Mouse (Mus musculus) heart, postnatal 25 days (tissue): ENCODE measurements around the gene Thy1. TPM values are rescaled to one million over a fixed set of nuclear protein-coding genes. Genes with fewer than 3 reads are reported as not detected.

ENCODE experiments used
- DNase-seq: peaks from one replicate; pipeline ENCODE4 v3.0.0; 2022; ENCODE audit warnings: low spot score
- intact Hi-C: fragments of 180-260 bp; cut with DNase I; formaldehyde crosslinking; loops from one replicate; pipeline ENCODE4 v1.15.1; 2025
- total RNA-seq, 2 experiments: library from RNA; stranded (reverse); gene quantifications; 2 replicates each; pipeline ENCODE4 v1.2.3; 2021

Thy1 gene
- total RNA-seq, 2 experiments from 2014 or later: 13.9 to 22.2 TPM

- intact Hi-C loops: no loop called here
- DNase-seq: peak; percentile 83
Measured at GRCm38 (mm10) chr9:44078955-44079756, 36.0 kb downstream of the Thy1 start.

GRCm38 (mm10) chr9:44079997-44080780 lies 37.0 kb downstream of the Thy1 start:
- intact Hi-C loops: no loop called here

GRCm38 (mm10) chr9:44080953-44081352 lies 37.8 kb downstream of the Thy1 start:
- no peak for DNase-seq
- intact Hi-C loops: no loop called here

More at GRCm38 (mm10) chr9:44079997-44080780, 37.0 kb downstream of the Thy1 start:
- DNase-seq: no peak

- intact Hi-C loops: no loop called here
Measured at GRCm38 (mm10) chr9:44081581-44081980, 38.4 kb downstream of the Thy1 start.

GRCm38 (mm10) chr9:44082266-44082665 lies 39.1 kb downstream of the Thy1 start:
- intact Hi-C loops: no loop called here
- DNase-seq: no peak

More at GRCm38 (mm10) chr9:44081581-44081980, 38.4 kb downstream of the Thy1 start:
- DNase-seq: no peak

- intact Hi-C loops: no loop called here
- no peak for DNase-seq
Measured at GRCm38 (mm10) chr9:44083392-44084121, 40.4 kb downstream of the Thy1 start.

- DNase-seq: no peak
- intact Hi-C loops: no loop called here
Measured at GRCm38 (mm10) chr9:44084236-44084635, 41.1 kb downstream of the Thy1 start.

GRCm38 (mm10) chr9:44084659-44085229 lies 41.6 kb downstream of the Thy1 start:
- peak; percentile 89 for DNase-seq
- intact Hi-C loops: no loop called here

GRCm38 (mm10) chr9:44085276-44085675 lies 42.1 kb downstream of the Thy1 start:
- intact Hi-C loops: no loop called here
- no peak for DNase-seq

- intact Hi-C loops: no loop called here
- DNase-seq: peak; percentile 66
Measured at GRCm38 (mm10) chr9:44085741-44086665, 42.8 kb downstream of the Thy1 start.

GRCm38 (mm10) chr9:44086960-44087359 lies 43.8 kb downstream of the Thy1 start:
- DNase-seq: no peak
- intact Hi-C loops: no loop called here

GRCm38 (mm10) chr9:44087761-44088455 lies 44.7 kb downstream of the Thy1 start:
- no peak for DNase-seq
- intact Hi-C loops: no loop called here

GRCm38 (mm10) chr9:44088877-44089608 lies 45.9 kb downstream of the Thy1 start:
- intact Hi-C loops: no loop called here
- no peak for DNase-seq

GRCm38 (mm10) chr9:44093612-44094503 lies 50.7 kb downstream of the Thy1 start:
- peak; percentile 59 for DNase-seq
- intact Hi-C loops: no loop called here

- intact Hi-C loops: no loop called here
Measured at GRCm38 (mm10) chr9:44094737-44095136, 51.6 kb downstream of the Thy1 start.

GRCm38 (mm10) chr9:44095781-44096180 lies 52.6 kb downstream of the Thy1 start:
- DNase-seq: no peak
- intact Hi-C loops: no loop called here

More at GRCm38 (mm10) chr9:44094737-44095136, 51.6 kb downstream of the Thy1 start:
- no peak for DNase-seq

GRCm38 (mm10) chr9:44096536-44096935 lies 53.4 kb downstream of the Thy1 start:
- no peak for DNase-seq
- intact Hi-C loops: no loop called here
